Comparison of ENCODE assay signal across 28 mouse cellular contexts in the genomic region with DNA sequence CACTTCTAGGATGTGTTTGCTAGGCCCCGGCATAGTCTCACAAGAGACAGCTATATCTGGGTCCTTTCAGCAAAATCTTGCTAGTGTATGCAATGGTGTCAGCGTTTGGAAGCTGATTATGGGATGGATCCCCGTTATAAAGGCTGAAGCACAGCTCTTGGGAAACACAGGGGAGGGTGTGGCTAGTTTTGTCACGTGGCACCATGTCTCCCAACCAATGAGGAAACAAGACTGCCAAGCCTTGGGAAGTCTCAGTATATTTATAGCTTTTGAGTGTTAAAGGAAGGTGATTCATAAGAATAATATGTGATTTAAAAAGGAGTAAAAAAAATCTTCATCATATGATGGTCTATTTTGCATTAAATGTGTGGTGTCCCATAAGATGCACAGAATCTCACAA. TPM values are rescaled to one million over a fixed set of nuclear protein-coding genes. Genes with fewer than 3 reads are reported as not detected.
A peak's percentile ranks its signal among the peaks of the same experiment; 100 is the strongest.
DNase-seq lines count a peak whose midpoint lies in the region; ATAC-seq and TF ChIP-seq lines count a peak whose summit lies in the region.
"Had no signal": no experiment of that assay in that cellular context is flagged by ENCODE, and none has a peak within 500 bp of the region (broad histone marks: within the 10 kb centered on the region; RNA-seq: fewer than 3 reads in every experiment).

No protein-coding gene starts in this region.

- H3K9ac ChIP-seq in hindbrain, embryonic 14.5 days: no peak overlapping the region
- H3K9ac ChIP-seq: embryonic facial prominence, embryonic 12.5 days; embryonic facial prominence, embryonic 15.5 days; forebrain, embryonic 15.5 days; heart, embryonic 13.5 days; hindbrain, embryonic 15.5 days had no signal

- peak; percentile 11 for DNase-seq in lung, postnatal 36 days
- DNase-seq in lung, postnatal 10 days: no peak
- DNase-seq in adipocyte (ENCODE audit: low spot score): peak; percentile 3
- no peak for DNase-seq in gastrocnemius, adult 18-20 months (ENCODE audit: low spot score)
- no peak for DNase-seq in cerebellum, adult 11-12 months
- no peak for DNase-seq in hindbrain, embryonic 14.5 days (ENCODE audit: low spot score)
- DNase-seq: adrenal gland, adult 2 months; adrenal gland, postnatal 14 days; B cell, adult 2 months; cerebellum, adult 2 months; cerebellum, postnatal 10 days; cerebellum, postnatal 36 days; gastrocnemius, postnatal 10 days; gastrocnemius, postnatal 36 days; heart, adult 2 months; heart, postnatal 14 days; heart, postnatal 4 days; kidney, adult 2 months had no signal

- no peaks in the 10 kb centered on the region for H3K4me1 ChIP-seq in hindbrain, embryonic 14.5 days (replicated peaks; ENCODE audit: control insufficient read depth, insufficient read depth, low read length)
- H3K4me1 ChIP-seq: embryonic facial prominence, embryonic 12.5 days had no signal

- no peaks in the 10 kb centered on the region for H3K36me3 ChIP-seq in C2C12 (ENCODE audit: control insufficient read depth, insufficient read depth)
- no peaks in the 10 kb centered on the region for H3K36me3 ChIP-seq in hindbrain, embryonic 14.5 days (replicated peaks; ENCODE audit: control insufficient read depth, insufficient read depth)
- H3K36me3 ChIP-seq: embryonic facial prominence, embryonic 12.5 days; embryonic facial prominence, embryonic 15.5 days; forebrain, embryonic 15.5 days; heart, embryonic 10.5 days; heart, embryonic 13.5 days; hindbrain, embryonic 15.5 days had no signal

- H3K79me3 ChIP-seq in C2C12 (ENCODE audit: low read depth): no peaks in the 10 kb centered on the region

- no peak for TF ChIP-seq CTCF in C2C12 (IDR thresholded peaks at IDR 0.05; ENCODE audit: control insufficient read depth, insufficient read depth, insufficient read length)

- no peak overlapping the region for H3K27ac ChIP-seq in hindbrain, embryonic 14.5 days
- H3K27ac ChIP-seq: embryonic facial prominence, embryonic 12.5 days; embryonic facial prominence, embryonic 15.5 days; forebrain, embryonic 15.5 days; heart, adult 2 months; heart, embryonic 10.5 days; heart, embryonic 13.5 days; hindbrain, embryonic 15.5 days had no signal

- ATAC-seq in hindbrain, embryonic 14.5 days (ENCODE audit: low FRiP score): no peak
- ATAC-seq: CD4-positive, CD25-positive, alpha-beta regulatory T cell, adult 4 months; forebrain, embryonic 15.5 days; intestine, postnatal 0 days; Patski had no signal

- no peaks in the 10 kb centered on the region for H3K27me3 ChIP-seq in C2C12 (ENCODE audit: control insufficient read depth, insufficient read depth, insufficient read length)
- no peaks in the 10 kb centered on the region for H3K27me3 ChIP-seq in hindbrain, embryonic 14.5 days (ENCODE audit: control insufficient read depth, insufficient read depth, low read length)
- H3K27me3 ChIP-seq: embryonic facial prominence, embryonic 12.5 days; embryonic facial prominence, embryonic 15.5 days; forebrain, embryonic 15.5 days; heart, embryonic 13.5 days; hindbrain, embryonic 15.5 days; Patski had no signal

- H3K9me3 ChIP-seq in hindbrain, embryonic 14.5 days (ENCODE audit: control insufficient read depth, low read length): no peaks in the 10 kb centered on the region
- H3K9me3 ChIP-seq: embryonic facial prominence, embryonic 12.5 days; embryonic facial prominence, embryonic 15.5 days; forebrain, embryonic 15.5 days; heart, embryonic 10.5 days; heart, embryonic 13.5 days; hindbrain, embryonic 15.5 days had no signal

- whole genome bisulfite sequencing in hindbrain, embryonic 14.5 days: 87% methylated on average over 4 of the region's 4 CpGs

- no peak overlapping the region for H3K4me2 ChIP-seq in hindbrain, embryonic 14.5 days (replicated peaks)
- H3K4me2 ChIP-seq: embryonic facial prominence, embryonic 12.5 days; embryonic facial prominence, embryonic 15.5 days; forebrain, embryonic 15.5 days; heart, embryonic 13.5 days; hindbrain, embryonic 15.5 days had no signal

- no peak overlapping the region for H3K4me3 ChIP-seq in C2C12 (ENCODE audit: insufficient read depth, poor library complexity, severe bottlenecking)
- H3K4me3 ChIP-seq in hindbrain, embryonic 14.5 days (replicated peaks; ENCODE audit: low read length): no peak overlapping the region
- H3K4me3 ChIP-seq: embryonic facial prominence, embryonic 12.5 days; embryonic facial prominence, embryonic 15.5 days; forebrain, embryonic 15.5 days; heart, adult 2 months; heart, embryonic 10.5 days; heart, embryonic 13.5 days; hindbrain, embryonic 15.5 days had no signal

- H3K79me2 ChIP-seq in C2C12 (ENCODE audit: control insufficient read depth, insufficient read depth): no peaks in the 10 kb centered on the region

- no peak overlapping the region for H3ac ChIP-seq in C2C12 (ENCODE audit: control insufficient read depth, insufficient read length, low read depth)

TF ChIP-seq in C2C12, 6 proteins besides CTCF, POLR2A, EP300 and RAD21:
- no peak for TF ChIP-seq MYOG (IDR thresholded peaks at IDR 0.05; ENCODE audit: control insufficient read depth, extremely low read depth, insufficient read length)
- no peak for TF ChIP-seq MYOD1 (IDR thresholded peaks at IDR 0.05; ENCODE audit: control insufficient read depth, insufficient read length, low read depth)
- TF ChIP-seq USF1 (IDR thresholded peaks at IDR 0.05; ENCODE audit: low read depth): peak; percentile 81
- TF ChIP-seq CEBPB (IDR thresholded peaks at IDR 0.05; ENCODE audit: low read depth): no peak
- no peak for TF ChIP-seq MAX (IDR thresholded peaks at IDR 0.05)

RNA-seq across cellular contexts. Expression of gene Slc35b3, which starts 49.6 kb away (rescaled TPM):
- polyA plus RNA-seq in C2C12 (2012; fragmentation: generic; extraction: Trizol): 12.4 TPM
- total RNA-seq in gastrocnemius, adult 18-20 months (2021): 1 to 10 TPM; 2.3 to 2.9 TPM
- polyA plus RNA-seq in hindbrain, embryonic 14.5 days (2014; fragmentation: Nextera tagmentation; extraction: Ambion mirVana): 34.4 and 35.8 TPM in 2 replicates

Comparison
In these comparisons a context has a peak if more than half of its experiments do, and no peak if none do; other contexts are left out.
1. DNase-seq: peak in lung, postnatal 36 days (single experiment) and adipocyte (single experiment); none in lung, postnatal 10 days (single experiment), gastrocnemius, adult 18-20 months (single experiment), cerebellum, adult 11-12 months (single experiment) and hindbrain, embryonic 14.5 days (single experiment).